Mouse (Mus musculus) mature B cell (primary cell): ENCODE results near the gene Zer1.

Source experiments
- in situ Hi-C: fragments of 300-500 bp; cut with MboI; formaldehyde crosslinking; loops from 2 replicates; pipeline ENCODE4 v1.14.3; 2019

Zer1 gene

DNA sequence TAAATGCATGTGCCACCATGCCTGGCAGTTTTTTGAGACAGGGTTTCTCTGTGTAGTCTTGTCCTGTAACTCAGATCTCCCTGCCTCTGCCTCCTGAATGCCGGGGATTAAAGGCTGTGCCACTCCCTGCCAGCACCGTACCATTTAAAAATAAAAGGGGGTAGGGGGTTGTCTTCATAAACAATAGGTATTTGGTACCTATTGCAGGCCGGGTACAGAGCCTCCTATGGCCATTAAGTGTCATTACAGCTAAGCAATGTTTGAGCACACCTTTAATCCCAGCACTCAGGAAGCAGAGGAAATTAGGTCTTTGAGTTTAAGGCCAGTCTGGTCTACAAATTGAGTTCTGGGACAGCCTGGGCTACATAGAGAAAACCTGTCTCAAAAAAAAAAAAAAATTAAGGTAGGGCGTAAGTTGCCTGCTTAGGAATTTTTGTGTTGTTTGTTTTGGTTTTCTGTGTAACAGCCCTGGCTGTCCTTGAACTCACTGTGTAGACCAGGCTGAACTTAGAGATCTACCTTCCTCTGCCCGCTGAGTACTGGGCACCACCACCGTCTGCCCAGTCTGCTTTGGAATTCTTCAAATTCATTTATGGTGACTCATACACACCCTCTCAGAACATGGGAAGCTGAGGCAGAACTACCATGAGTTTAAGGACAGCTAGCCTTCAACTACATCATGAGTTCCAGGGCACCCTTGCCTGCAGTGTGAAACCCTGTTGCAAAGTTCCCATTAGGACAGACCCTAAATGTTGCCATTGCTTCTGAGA lies 72.2 kb downstream of the Zer1 start:
- in situ Hi-C loops, result no loop called here

DNA sequence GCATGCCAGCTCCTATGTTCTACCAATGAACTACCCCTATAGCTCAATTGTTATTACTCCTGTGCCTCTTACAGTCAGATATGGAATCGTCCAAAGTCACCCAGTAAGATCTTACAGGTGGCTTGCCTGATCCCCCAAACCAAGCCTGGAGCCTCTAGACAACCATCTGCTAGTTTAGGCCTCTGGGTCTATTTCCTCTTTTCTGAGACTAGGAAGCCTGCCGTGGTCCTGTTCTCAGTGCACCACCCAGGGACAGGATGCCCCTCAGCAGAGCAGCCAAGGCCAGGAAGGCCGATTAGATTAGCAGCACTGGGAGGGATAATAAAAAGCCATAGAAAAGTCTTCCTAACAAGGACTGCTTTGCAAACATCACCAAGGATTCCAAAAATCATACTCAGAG lies 74.6 kb downstream of the Zer1 start:
- in situ Hi-C loops, result loop anchor here (5.0 kb wide), 1 partner anchor 47 kb away; no protein-coding TSS in a partner anchor

DNA sequence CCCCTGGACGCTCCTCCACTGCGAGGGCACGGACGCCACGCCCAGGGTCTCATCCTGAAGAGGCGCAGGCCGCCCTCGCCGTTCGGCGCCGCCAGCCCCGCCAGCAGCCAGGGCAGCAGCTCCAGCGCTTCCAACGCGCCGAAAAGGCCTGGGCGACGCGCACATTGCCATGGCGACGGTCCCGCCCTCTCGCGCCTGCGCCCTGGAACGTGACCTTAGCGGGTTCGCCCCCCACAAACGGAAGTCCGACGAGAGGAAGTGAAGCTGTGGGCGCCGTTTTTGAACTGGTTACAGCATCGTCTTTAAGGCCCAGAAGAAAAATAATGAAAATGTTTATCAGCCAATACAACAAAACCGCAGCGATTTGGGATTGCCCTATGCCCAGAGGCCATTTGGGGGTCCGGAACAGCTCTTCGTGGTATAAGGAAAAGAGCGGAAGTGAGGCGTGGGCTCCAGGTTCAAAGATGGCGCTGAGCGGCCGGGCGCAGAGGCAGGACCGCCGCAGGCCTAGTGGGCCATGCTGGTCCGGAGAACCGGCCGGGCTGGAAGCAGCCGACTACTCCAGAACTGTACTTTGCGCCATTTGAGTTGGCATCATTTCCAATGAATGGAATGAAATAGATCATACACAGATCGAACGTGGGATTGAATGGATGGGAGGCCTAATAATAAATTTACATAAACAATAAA lies 75.5 kb downstream of the Zer1 start, which contains the start of gene Wdr34:
Wdr34 (minus strand) TSS at position 183 of the 690 bp plus-strand sequence.
- in situ Hi-C loops, result loop anchor here (5.0 kb wide), 1 partner anchor 48 kb away; no protein-coding TSS in a partner anchor

DNA sequence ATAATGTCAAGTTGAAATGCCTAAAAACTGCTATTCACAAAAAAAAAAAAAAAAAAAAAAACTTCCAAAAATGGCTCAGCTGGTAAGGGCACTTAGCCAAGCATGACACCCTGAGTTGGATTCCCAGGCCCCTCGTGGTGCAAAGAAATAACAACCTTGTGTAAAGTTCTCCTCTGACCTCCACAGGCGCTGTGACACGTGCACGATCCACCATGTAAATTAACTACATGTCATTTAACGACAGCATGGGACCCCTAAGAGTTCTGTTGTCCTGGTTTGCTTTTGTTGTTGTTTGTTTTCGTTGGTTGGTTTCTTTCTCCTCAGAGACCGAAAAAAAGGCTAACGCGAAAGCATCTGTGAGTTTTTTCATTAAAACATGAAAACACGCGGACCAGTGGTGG lies 76.3 kb downstream of the Zer1 start:
- in situ Hi-C loops, result loop anchor here (5.0 kb wide), 1 partner anchor 49 kb away; no protein-coding TSS in a partner anchor
